Mouse (Mus musculus) heart, embryonic 11.5 days (tissue): Measurements from ENCODE around the gene Cd300e. TPM values are rescaled to one million over a fixed set of nuclear protein-coding genes. Genes with fewer than 3 reads are reported as not detected.

Experiments
- polyA plus RNA-seq: library from polyadenylated mRNA; unstranded; fragments of >200 nt; fragmentation: Nextera tagmentation; extraction: Ambion mirVana; gene quantifications from 2 replicates; pipeline ENCODE4 v1.2.1, GENCODE M21; 2014

The Cd300e gene
- polyA plus RNA-seq, 1 experiment from 2014 or later, result not detected

Other genes starting within 250 kb of the Cd300e start
- gene Gprc5c, start 211.0 kb downstream of the Cd300e start, polyA plus RNA-seq, result 21.8 and 23.0 TPM in 2 replicates
- 0.84 and 1.4 TPM in 2 replicates for gene Cd300a, start 172.1 kb downstream of the Cd300e start, polyA plus RNA-seq
- 1.7 and 2.4 TPM in 2 replicates for gene Cd300lb, start 127.8 kb downstream of the Cd300e start, polyA plus RNA-seq
- gene Cd300c, start 93.0 kb downstream of the Cd300e start, polyA plus RNA-seq, result not detected in 2 replicates
- not detected in 2 replicates for gene Cd300ld, start 72.3 kb downstream of the Cd300e start, polyA plus RNA-seq
- 0.93 and 0.96 TPM in 2 replicates for gene Cd300c2, start 60.3 kb downstream of the Cd300e start, polyA plus RNA-seq
- gene Cd300ld2, start 46.0 kb downstream of the Cd300e start, polyA plus RNA-seq, result not detected in 2 replicates
- gene Cd300ld4, start 35.2 kb downstream of the Cd300e start, polyA plus RNA-seq, result not detected in 2 replicates
- gene Cd300ld5, start 24.4 kb downstream of the Cd300e start, polyA plus RNA-seq, result not detected in 2 replicates
- gene Cd300ld3, start 13.8 kb downstream of the Cd300e start, polyA plus RNA-seq, result not detected in 2 replicates
- 1.3 and 2.9 TPM in 2 replicates for gene Rab37, start 29.3 kb upstream of the Cd300e start, polyA plus RNA-seq
- gene Cd300lf, start 71.8 kb upstream of the Cd300e start, polyA plus RNA-seq, result 0.19 and 0.20 TPM in 2 replicates
- 26.4 and 31.1 TPM in 2 replicates for gene Slc9a3r1, start 101.2 kb upstream of the Cd300e start, polyA plus RNA-seq
- 7.5 and 8.2 TPM in 2 replicates for gene Tmem104, start 125.3 kb upstream of the Cd300e start, polyA plus RNA-seq
- gene Nat9, start 125.7 kb upstream of the Cd300e start, polyA plus RNA-seq, result 13.7 and 15.7 TPM in 2 replicates
- gene Grin2c, start 205.1 kb upstream of the Cd300e start, polyA plus RNA-seq, result 0.13 TPM in 1 of 2 replicates, not detected in the other
- 10.0 and 12.0 TPM in 2 replicates for gene Fdxr, start 214.9 kb upstream of the Cd300e start, polyA plus RNA-seq
- gene Fads6, start 235.5 kb upstream of the Cd300e start, polyA plus RNA-seq, result 0.89 and 1.2 TPM in 2 replicates
- not detected in 2 replicates for gene Otop2, start 245.0 kb upstream of the Cd300e start, polyA plus RNA-seq